Mouse (Mus musculus) midbrain, embryonic 15.5 days (tissue): ENCODE results near the gene Gm49405. TPM values are rescaled to one million over a fixed set of nuclear protein-coding genes. Genes with fewer than 3 reads are reported as not detected.
"Not testable (repeated sequence)": the region's sequence is repeated elsewhere in the genome, so short reads cannot be mapped to it uniquely, and the experiment has no call there.

Source experiments
- ATAC-seq: fragments of 200-750 bp; cut with Nextera tagmentation; replicated peaks from 2 replicates; pipeline ENCODE4 v1.8.0; 2017; ENCODE audit warnings: moderate TSS enrichment
- H3K27ac ChIP-seq: fragments of 300-500 bp; sonication (generic); 2 replicates; pipeline ENCODE4 v1.5.1; 2015; ENCODE audit warnings: mild to moderate bottlenecking, inconsistent platforms
- H3K27me3 ChIP-seq: fragments of 300-500 bp; sonication (generic); replicated peaks from 2 replicates; pipeline ENCODE4 v1.6.1; 2015; ENCODE audit warnings: inconsistent platforms
- H3K36me3 ChIP-seq: fragments of 300-500 bp; sonication (generic); replicated peaks from 2 replicates; pipeline ENCODE4 v1.6.1; 2015; ENCODE audit warnings: inconsistent platforms
- H3K4me1 ChIP-seq: fragments of 300-500 bp; sonication (generic); 2 replicates; pipeline ENCODE4 v1.6.1; 2015; ENCODE audit warnings: inconsistent platforms
- H3K4me2 ChIP-seq: fragments of 300-500 bp; sonication (generic); 2 replicates; pipeline ENCODE4 v1.6.1; 2015; ENCODE audit warnings: inconsistent platforms, mild to moderate bottlenecking, moderate library complexity
- H3K4me3 ChIP-seq: fragments of 300-500 bp; sonication (generic); 2 replicates; pipeline ENCODE4 v1.5.1; 2015; ENCODE audit warnings: mild to moderate bottlenecking, inconsistent platforms
- H3K9ac ChIP-seq: fragments of 300-500 bp; sonication (generic); 2 replicates; pipeline ENCODE4 v1.6.1; 2015; ENCODE audit warnings: mild to moderate bottlenecking, inconsistent platforms
- H3K9me3 ChIP-seq: fragments of 300-500 bp; sonication (generic); 2 replicates; pipeline ENCODE4 v1.6.1; 2016; ENCODE audit warnings: inconsistent platforms
- WGBS: fragments of 180-500 bp; shearing (Covaris S2); methylation state at CpG from one replicate; pipeline ENCODE4 v1.1.7; 2015; ENCODE audit warnings: mixed read lengths; 5-methylcytosine and 5-hydroxymethylcytosine counted together
- polyA plus RNA-seq: library from polyadenylated mRNA; unstranded; fragments of >200 nt; fragmentation: Nextera tagmentation; extraction: Ambion mirVana; gene quantifications from 2 replicates; pipeline ENCODE4 v1.2.1, GENCODE M21; 2015

Gene Gm49405
- polyA plus RNA-seq, 1 experiment from 2014 or later: 8.3 TPM

DNA sequence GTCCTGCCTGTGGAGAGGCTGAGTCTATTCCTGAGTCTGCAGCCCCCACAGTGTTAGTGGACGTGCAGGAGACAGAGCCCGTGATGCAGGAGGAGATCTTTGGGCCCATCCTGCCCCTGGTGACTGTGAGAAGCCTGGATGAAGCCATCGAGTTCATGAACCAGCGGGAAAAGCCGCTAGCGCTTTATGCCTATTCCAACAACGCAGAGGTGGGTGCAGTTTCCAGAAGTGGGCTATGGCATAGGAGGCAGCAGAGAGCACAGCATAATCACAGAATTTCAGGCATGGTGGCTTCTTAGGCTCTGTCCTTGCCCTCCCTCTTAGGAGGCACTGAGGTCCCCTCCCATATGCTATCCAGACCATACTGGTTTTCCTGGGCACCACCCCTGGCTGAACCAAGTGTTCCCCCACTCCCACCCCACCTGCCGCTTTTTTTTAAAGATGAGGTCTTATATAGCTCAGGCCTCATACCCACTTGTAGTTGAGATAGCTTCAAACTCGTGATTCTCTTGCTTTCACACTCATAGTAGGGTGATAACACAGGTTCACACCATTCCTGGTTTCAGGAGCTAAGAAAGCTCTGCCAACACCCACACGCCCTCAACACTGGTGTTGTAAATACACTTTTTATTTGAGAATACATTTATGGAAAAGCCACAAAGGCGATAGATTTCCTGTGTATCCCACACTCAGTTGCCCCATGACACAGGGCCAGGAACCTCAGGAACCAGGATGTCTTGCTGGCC is 33.9 kb upstream of the Gm49405 start:
- Histone ChIP-seq H3K27me3 (no peaks in the 10 kb centered on the region), H3K9ac (no peak overlapping the region), H3K27ac (no peak overlapping the region), H3K36me3 (no peaks in the 10 kb centered on the region), H3K4me3 (no peak overlapping the region), H3K9me3 (no peaks in the 10 kb centered on the region), H3K4me2 (no peak overlapping the region), H3K4me1 (no peaks in the 10 kb centered on the region)
- WGBS: 68% methylated on average over 11 of the region's 11 CpGs
- no peak for ATAC-seq

DNA sequence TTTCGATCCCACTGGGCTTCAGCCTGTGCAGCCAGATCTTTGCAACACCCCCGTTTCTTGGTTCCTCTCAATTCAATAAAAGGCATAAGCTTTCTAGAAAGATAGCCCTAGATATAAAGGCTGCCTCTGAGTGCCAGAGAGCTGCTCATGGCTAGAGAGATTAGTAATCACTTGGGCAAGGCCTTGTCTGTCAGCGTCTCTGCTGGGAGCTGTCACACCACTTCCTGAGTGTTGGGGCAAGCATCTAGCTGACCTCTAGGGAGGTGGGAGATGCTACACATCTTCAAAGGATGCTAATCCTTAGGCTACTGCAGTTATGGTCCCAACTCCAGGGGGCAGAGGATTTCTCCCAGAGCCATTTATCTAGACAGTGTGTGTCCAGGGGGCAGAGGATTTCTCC is 33.2 kb upstream of the Gm49405 start:
- ATAC-seq: no peak
- no peaks in the 10 kb centered on the region for H3K4me1 ChIP-seq
- H3K9me3 ChIP-seq: no peaks in the 10 kb centered on the region
- no peaks in the 10 kb centered on the region for H3K27me3 ChIP-seq
- H3K36me3 ChIP-seq: no peaks in the 10 kb centered on the region
- H3K4me2 ChIP-seq: no peak overlapping the region
- WGBS: 61% methylated on average over 3 of the region's 3 CpGs
- no peak overlapping the region for H3K9ac ChIP-seq
- no peak overlapping the region for H3K27ac ChIP-seq
- H3K4me3 ChIP-seq: no peak overlapping the region

DNA sequence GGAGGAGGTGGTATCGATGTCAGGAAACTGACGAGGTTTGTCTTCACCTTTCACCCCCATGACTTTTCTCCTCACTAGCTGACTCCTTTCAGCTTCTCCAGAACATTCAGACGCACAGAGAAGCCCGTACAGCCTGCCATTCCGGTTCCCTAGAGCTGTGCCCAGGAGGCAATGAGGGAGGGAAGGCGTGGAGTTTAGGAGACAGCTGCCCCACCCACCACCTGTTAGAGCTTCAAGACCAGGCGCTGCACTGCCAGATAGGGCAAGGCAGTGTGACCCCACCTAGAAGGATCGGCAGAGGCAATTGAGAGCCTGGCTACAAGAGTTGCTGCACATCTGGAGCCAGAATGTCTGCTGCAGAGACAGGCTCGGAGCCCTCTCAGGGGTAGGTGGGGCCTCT is 28.2 kb upstream of the Gm49405 start, which contains the start of gene Aldh3b2:
Gene Aldh3b2, plus strand, starts transcription at position 100 of the 400 bp plus-strand sequence.
- no peak for ATAC-seq
- Histone ChIP-seq H3K9me3 (no peaks in the 10 kb centered on the region), H3K27me3 (no peaks in the 10 kb centered on the region), H3K4me3 (no peak within 1 kb of the TSS), H3K27ac (no peak within 1 kb of the TSS), H3K4me2 (no peak within 1 kb of the TSS), H3K9ac (no peak within 1 kb of the TSS), H3K4me1 (no peaks in the 10 kb centered on the region), H3K36me3 (no peaks in the 10 kb centered on the region)
- 55% methylated on average over 9 of the region's 9 CpGs for WGBS

- H3K27me3 ChIP-seq, ATAC-seq: not testable (repeated sequence)
These were observed 25.8 kb upstream of the Gm49405 start for GRCm38 (mm10) chr19:3974608-3975007.

DNA sequence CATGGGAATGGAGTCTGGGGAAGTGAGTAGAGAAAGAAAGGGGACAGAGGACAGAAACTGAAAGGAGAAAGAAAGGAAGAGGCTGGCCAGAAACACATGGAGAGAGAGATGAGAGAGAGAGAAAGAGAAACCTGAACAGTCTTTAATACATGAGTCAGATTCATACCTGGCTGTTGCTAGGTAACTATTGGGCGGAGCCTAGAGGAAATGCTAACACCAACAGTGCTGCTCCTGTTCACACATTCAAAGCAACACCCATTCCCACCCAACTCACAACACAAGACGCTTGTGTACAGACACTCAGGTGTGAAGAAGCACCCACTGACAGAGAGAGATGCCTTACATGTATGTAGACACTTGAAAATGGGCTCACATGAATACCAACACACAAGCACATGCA is 24.6 kb upstream of the Gm49405 start:
- no peaks in the 10 kb centered on the region for H3K4me1 ChIP-seq
- H3K9ac ChIP-seq: no peak overlapping the region
- H3K36me3 ChIP-seq: no peaks in the 10 kb centered on the region
- no peaks in the 10 kb centered on the region; the same call in 1 of the 2 replicates for H3K27me3 ChIP-seq
- H3K4me3 ChIP-seq: no peak overlapping the region
- no peak overlapping the region for H3K27ac ChIP-seq
- no peaks in the 10 kb centered on the region for H3K9me3 ChIP-seq
- no peak overlapping the region for H3K4me2 ChIP-seq
- ATAC-seq: no peak
- WGBS: 66% methylated on average over 2 of the region's 2 CpGs

More at GRCm38 (mm10) chr19:3974608-3975007, 25.8 kb upstream of the Gm49405 start:
- H3K9me3 ChIP-seq, H3K9ac ChIP-seq, H3K27ac ChIP-seq, H3K4me1 ChIP-seq, H3K4me3 ChIP-seq, H3K36me3 ChIP-seq, H3K4me2 ChIP-seq: not testable (repeated sequence)
- WGBS: 77% methylated on average over 6 of the region's 6 CpGs

DNA sequence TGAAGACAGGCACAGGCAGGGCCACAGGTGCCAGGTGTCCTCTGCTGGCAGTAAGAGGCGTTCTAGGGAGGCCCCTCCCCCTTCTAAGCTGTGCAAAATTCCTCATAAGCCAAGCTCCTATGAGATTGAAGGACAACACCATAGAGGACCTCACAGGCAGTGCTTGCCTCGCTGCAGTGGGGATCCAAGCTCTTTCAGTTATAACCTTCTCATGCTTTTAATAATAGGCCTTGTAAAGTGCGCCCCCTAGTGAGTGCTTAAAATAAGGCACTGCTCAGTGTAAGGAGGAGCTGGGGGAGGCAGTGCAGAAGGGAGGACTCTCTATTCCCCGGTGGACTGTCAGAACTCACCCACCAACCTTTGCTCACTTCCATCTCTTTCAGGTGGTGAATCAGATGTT is 20.1 kb upstream of the Gm49405 start:
- Histone ChIP-seq H3K27ac (no peak overlapping the region), H3K4me2 (no peak overlapping the region), H3K4me3 (no peak overlapping the region), H3K27me3 (no peaks in the 10 kb centered on the region; the same call in 1 of the 2 replicates), H3K9ac (no peak overlapping the region), H3K9me3 (no peaks in the 10 kb centered on the region), H3K36me3 (no peaks in the 10 kb centered on the region), H3K4me1 (no peaks in the 10 kb centered on the region)
- 12% methylated on average over 4 of the region's 4 CpGs for WGBS
- peak; percentile 67 for ATAC-seq

- Histone ChIP-seq H3K27me3 (no peaks in the 10 kb centered on the region; the same call in 1 of the 2 replicates), H3K9me3 (no peaks in the 10 kb centered on the region), H3K4me3 (no peak overlapping the region), H3K36me3 (no peaks in the 10 kb centered on the region), H3K4me2 (no peak overlapping the region), H3K9ac (no peak overlapping the region), H3K4me1 (no peaks in the 10 kb centered on the region), H3K27ac (no peak overlapping the region)
- WGBS: 75% methylated on average over 9 of the region's 9 CpGs
- ATAC-seq: no peak
These were observed 19.5 kb upstream of the Gm49405 start for GRCm38 (mm10) chr19:3980917-3981316.

DNA sequence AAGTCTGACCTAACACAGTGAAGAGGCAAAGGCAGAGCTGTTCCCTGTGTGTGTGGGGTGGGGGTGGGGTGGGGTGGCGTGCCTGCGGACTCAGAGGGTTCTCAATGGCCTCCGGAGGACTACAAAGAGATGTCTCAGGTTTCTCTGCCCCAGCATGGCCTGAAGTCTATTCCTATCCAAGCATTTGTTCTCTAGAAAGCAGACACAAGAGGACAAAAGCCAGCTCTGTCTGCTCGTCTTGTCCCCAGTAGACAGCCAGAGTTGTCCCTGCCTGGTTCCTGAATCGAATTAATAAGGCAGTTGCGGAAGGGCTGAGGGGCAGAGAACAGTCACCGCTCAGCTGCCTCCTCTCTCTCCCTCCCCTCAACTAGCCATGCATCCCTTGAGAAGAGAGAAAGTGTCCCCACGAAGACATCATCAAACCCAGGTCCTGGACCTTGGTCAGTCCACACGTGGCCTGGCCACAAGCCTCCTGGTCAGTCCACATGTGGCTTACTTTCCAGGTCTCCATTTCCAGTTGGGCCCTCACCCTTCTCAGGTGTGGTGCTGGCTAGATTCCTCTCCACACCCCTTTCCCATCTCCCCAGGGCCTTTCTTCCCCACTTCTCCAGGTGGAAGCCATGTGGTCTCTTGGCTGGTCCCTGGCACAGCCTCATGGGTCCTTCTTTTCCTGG is 16.8 kb upstream of the Gm49405 start:
- Histone ChIP-seq H3K4me1 (no peaks in the 10 kb centered on the region), H3K4me2 (no peak overlapping the region), H3K4me3 (no peak overlapping the region), H3K36me3 (no peaks in the 10 kb centered on the region), H3K9me3 (no peaks in the 10 kb centered on the region), H3K27me3 (no peaks in the 10 kb centered on the region; the same call in 1 of the 2 replicates), H3K9ac (no peak overlapping the region), H3K27ac (no peak overlapping the region)
- WGBS: 29% methylated on average over 9 of the region's 9 CpGs
- ATAC-seq: no peak

- Histone ChIP-seq H3K4me2 (no peak overlapping the region), H3K9me3 (no peaks in the 10 kb centered on the region), H3K9ac (no peak overlapping the region), H3K27me3 (no peaks in the 10 kb centered on the region; the same call in 1 of the 2 replicates), H3K4me1 (no peaks in the 10 kb centered on the region), H3K36me3 (no peaks in the 10 kb centered on the region), H3K4me3 (no peak overlapping the region), H3K27ac (no peak overlapping the region)
- ATAC-seq: no peak
- WGBS: 16% methylated on average over 8 of the region's 8 CpGs
These were observed 15.2 kb upstream of the Gm49405 start for GRCm38 (mm10) chr19:3985261-3985681.

DNA sequence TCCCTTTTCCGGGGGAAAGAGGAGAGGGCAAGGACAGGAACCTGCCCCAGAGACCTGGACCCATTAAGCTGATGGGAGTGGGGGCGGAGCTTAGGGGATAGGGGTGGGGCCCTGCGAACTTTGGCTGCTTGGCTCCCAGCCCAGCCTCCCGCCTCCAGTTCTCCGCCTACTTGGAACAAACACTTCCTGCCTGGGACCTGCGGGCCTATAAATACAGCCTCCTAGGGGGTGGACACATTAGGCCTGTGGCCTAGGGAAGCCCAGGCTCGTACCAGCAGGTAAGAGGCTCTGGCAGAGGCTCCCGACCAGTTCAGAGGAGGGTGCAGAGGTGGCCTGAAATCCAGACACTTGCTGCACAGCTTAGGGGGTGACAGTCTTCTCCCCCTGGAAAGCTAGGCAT is 14.1 kb upstream of the Gm49405 start, which contains the start of gene Acy3:
Gene Acy3, plus strand, starts transcription at position 237 of the 400 bp plus-strand sequence.
- no peak within 1 kb of the TSS for H3K27ac ChIP-seq
- H3K9me3 ChIP-seq: no peaks in the 10 kb centered on the region
- H3K4me1 ChIP-seq: no peaks in the 10 kb centered on the region
- H3K4me2 ChIP-seq: no peak within 1 kb of the TSS
- no peak within 1 kb of the TSS for H3K4me3 ChIP-seq
- no peak for ATAC-seq
- no peak within 1 kb of the TSS for H3K9ac ChIP-seq
- WGBS: 19% methylated on average over 8 of the region's 8 CpGs
- H3K36me3 ChIP-seq: no peaks in the 10 kb centered on the region
- H3K27me3 ChIP-seq: no peaks in the 10 kb centered on the region

- Histone ChIP-seq H3K27me3 (peaks cover 2% of the 10 kb centered on the region; the same call in 1 of the 2 replicates), H3K4me3 (no peak overlapping the region), H3K4me1 (no peaks in the 10 kb centered on the region), H3K27ac (no peak overlapping the region), H3K9me3 (no peaks in the 10 kb centered on the region), H3K36me3 (no peaks in the 10 kb centered on the region), H3K4me2 (no peak overlapping the region), H3K9ac (no peak overlapping the region)
- no peak for ATAC-seq
- WGBS: 87% methylated on average over 14 of the region's 14 CpGs
These were observed 12.4 kb upstream of the Gm49405 start for GRCm38 (mm10) chr19:3988066-3988465.

GRCm38 (mm10) chr19:3988750-3989149 is 11.7 kb upstream of the Gm49405 start:
- no peak for ATAC-seq
- H3K27ac ChIP-seq: no peak overlapping the region
- no peaks in the 10 kb centered on the region for H3K36me3 ChIP-seq
- peaks cover 2% of the 10 kb centered on the region; the same call in 1 of the 2 replicates for H3K27me3 ChIP-seq
- H3K9me3 ChIP-seq: no peaks in the 10 kb centered on the region
- WGBS: 84% methylated on average over 4 of the region's 4 CpGs
- no peaks in the 10 kb centered on the region for H3K4me1 ChIP-seq
- no peak overlapping the region for H3K9ac ChIP-seq
- H3K4me3 ChIP-seq: no peak overlapping the region
- H3K4me2 ChIP-seq: no peak overlapping the region
